Mouse (Mus musculus) gastrocnemius, adult 2 months (tissue): Measurements from ENCODE around the gene Sh2d1b2. TPM values are rescaled to one million over a fixed set of nuclear protein-coding genes. Genes with fewer than 3 reads are reported as not detected.
"Not testable (repeated sequence)": the region's sequence is repeated elsewhere in the genome, so short reads cannot be mapped to it uniquely, and the experiment has no call there.

ENCODE experiments used
- DNase-seq: peaks from one replicate; pipeline ENCODE4 v3.0.0; 2022
- H3K27ac ChIP-seq: fragments of 200-600 bp; 2 replicates; pipeline ENCODE4 v1.8.1; 2022; ENCODE audit warnings: mild to moderate bottlenecking
- H3K4me3 ChIP-seq: fragments of 200-600 bp; 2 replicates; pipeline ENCODE4 v1.8.1; 2022; ENCODE audit warnings: mild to moderate bottlenecking, moderate library complexity
- CTCF ChIP-seq: fragments of 200-600 bp; IDR thresholded peaks from 2 replicates; pipeline ENCODE4 v1.8.1; 2022; ENCODE audit warnings: antibody characterized with exemption, mild to moderate bottlenecking, moderate library complexity
- intact Hi-C: fragments of 180-260 bp; cut with DNase I; formaldehyde crosslinking; loops from one replicate; pipeline ENCODE4 v1.15.1; 2025
- long read RNA-seq, 2 experiments: library from polyadenylated mRNA; stranded (forward); transcript quantifications; one replicate each; pipeline ENCODE4 v2.0.0; 2021
- total RNA-seq, 2 experiments: library from RNA; stranded (reverse); gene quantifications; 2 replicates each; pipeline ENCODE4 v1.2.3; 2021

Sh2d1b2 gene
- not detected for total RNA-seq
- long read RNA-seq, experiment 1, result 0 reads
- long read RNA-seq, experiment 2, result 0 reads

DNA sequence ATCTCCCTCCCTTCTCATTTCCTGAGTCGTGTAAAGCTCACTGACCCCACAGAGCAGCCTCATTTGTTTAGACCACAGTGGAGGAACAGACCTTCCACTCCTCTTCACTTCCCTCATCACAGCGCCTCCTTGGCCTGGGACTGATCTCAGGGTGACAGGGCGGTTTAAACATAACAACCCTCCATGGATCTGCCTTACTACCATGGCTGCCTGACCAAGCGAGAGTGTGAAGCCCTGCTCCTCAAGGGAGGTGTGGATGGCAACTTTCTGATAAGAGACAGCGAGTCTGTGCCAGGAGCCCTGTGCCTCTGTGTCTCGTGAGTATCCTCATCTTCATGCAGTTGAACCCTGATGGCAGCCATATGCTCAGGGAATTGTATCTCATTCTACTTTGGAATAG, at the start of gene Sh2d1b2:
Gene Sh2d1b2, plus strand, starts transcription at position 62 of the 400 bp plus-strand sequence.
- H3K27ac ChIP-seq, intact Hi-C loops, DNase-seq, H3K4me3 ChIP-seq: not testable (repeated sequence)

- DNase-seq, result no peak
- H3K27ac ChIP-seq, result no peak overlapping the region
- intact Hi-C loops, result no loop called here
- H3K4me3 ChIP-seq, result no peak overlapping the region
- TF ChIP-seq CTCF, result no peak
These were observed 47.4 kb upstream of the Sh2d1b2 start for GRCm38 (mm10) chr1:170185137-170185536.

DNA sequence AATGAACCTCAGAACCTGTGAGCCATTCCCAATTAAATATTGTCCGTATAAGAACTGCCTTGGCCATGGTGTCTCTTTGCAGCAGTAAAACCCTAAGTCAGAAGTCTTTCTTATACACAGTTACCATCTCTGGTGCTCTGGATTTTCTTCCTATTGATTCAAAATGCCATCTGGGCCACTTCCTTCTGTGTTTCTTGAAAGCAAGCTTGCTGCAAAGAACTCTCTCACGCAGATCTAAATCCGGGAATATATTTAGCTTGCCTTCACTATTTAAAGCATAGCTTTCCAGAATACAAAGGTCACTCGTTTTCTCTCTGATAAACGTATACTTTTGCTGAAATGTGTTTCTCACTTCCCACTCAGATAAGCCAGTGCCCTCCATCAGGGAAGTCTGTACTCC, 46.0 kb upstream of the Sh2d1b2 start:
- Histone ChIP-seq H3K4me3 (no peak overlapping the region), H3K27ac (no peak overlapping the region)
- DNase-seq, result no peak
- intact Hi-C loops, result no loop called here
- TF ChIP-seq CTCF, result no peak

- peak; percentile 82 for DNase-seq
- intact Hi-C loops, result no loop called here
- TF ChIP-seq CTCF, result no peak
- Histone ChIP-seq H3K4me3 (peak overlapping the region; percentile 28), H3K27ac (peak overlapping the region; percentile 70)
These were observed 43.9 kb upstream of the Sh2d1b2 start for GRCm38 (mm10) chr1:170188601-170189000.

DNA sequence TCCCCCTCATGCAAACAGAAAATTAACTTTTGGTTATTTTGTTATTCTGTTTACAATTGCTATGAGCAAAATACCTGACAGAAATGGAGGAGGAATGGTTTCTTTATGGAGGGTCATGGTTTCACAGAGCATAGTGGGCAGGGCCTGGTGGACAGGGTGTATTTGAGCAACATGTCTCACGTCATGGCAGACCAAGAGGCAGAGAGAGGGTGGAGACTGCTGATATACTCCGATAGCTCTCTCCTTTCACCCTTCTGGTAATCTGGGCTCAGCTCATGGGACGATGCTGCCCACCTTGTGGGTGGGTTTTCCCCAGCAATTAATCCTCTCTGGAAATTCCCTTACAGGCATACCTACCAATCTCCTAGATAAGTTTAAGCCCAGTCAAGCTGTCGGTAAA, 42.3 kb upstream of the Sh2d1b2 start:
- intact Hi-C loops, result no loop called here
- no peak overlapping the region for H3K4me3 ChIP-seq

GRCm38 (mm10) chr1:170191925-170192324, 40.6 kb upstream of the Sh2d1b2 start:
- no peak for TF ChIP-seq CTCF
- intact Hi-C loops, result no loop called here
- no peak overlapping the region for H3K27ac ChIP-seq
- H3K4me3 ChIP-seq, result no peak overlapping the region
- DNase-seq, result no peak

More for the DNA sequence above, 42.3 kb upstream of the Sh2d1b2 start:
- no peak overlapping the region for H3K27ac ChIP-seq
- no peak for DNase-seq
- no peak for TF ChIP-seq CTCF

GRCm38 (mm10) chr1:170196211-170196610, 36.3 kb upstream of the Sh2d1b2 start:
- DNase-seq, result no peak
- Histone ChIP-seq H3K27ac (no peak overlapping the region), H3K4me3 (no peak overlapping the region)
- no peak for TF ChIP-seq CTCF
- intact Hi-C loops, result no loop called here

- Histone ChIP-seq H3K4me3 (no peak overlapping the region), H3K27ac (no peak overlapping the region)
- intact Hi-C loops, result no loop called here
- TF ChIP-seq CTCF, result peak; percentile 60
- peak; percentile 35 for DNase-seq
These were observed 32.2 kb upstream of the Sh2d1b2 start for GRCm38 (mm10) chr1:170200379-170200778.

GRCm38 (mm10) chr1:170206395-170206794, 26.2 kb upstream of the Sh2d1b2 start:
- H3K27ac ChIP-seq, result no peak overlapping the region
- intact Hi-C loops, result no loop called here
- TF ChIP-seq CTCF, result no peak
- no peak overlapping the region for H3K4me3 ChIP-seq
- no peak for DNase-seq

GRCm38 (mm10) chr1:170213181-170213879, 19.2 kb upstream of the Sh2d1b2 start:
- no peak for DNase-seq
- Histone ChIP-seq H3K4me3 (no peak overlapping the region), H3K27ac (no peak overlapping the region)
- intact Hi-C loops, result no loop called here
- no peak for TF ChIP-seq CTCF

- no peak for DNase-seq
- Histone ChIP-seq H3K27ac (peak overlapping the region; percentile 93), H3K4me3 (peak overlapping the region; percentile 91)
- TF ChIP-seq CTCF, result no peak
- intact Hi-C loops, result loop anchor here (2.0 kb wide), 1 partner anchor 40 kb away; the partner anchor contains the start of gene Uap1
These were observed 18.2 kb upstream of the Sh2d1b2 start for GRCm38 (mm10) chr1:170214383-170214756.

DNA sequence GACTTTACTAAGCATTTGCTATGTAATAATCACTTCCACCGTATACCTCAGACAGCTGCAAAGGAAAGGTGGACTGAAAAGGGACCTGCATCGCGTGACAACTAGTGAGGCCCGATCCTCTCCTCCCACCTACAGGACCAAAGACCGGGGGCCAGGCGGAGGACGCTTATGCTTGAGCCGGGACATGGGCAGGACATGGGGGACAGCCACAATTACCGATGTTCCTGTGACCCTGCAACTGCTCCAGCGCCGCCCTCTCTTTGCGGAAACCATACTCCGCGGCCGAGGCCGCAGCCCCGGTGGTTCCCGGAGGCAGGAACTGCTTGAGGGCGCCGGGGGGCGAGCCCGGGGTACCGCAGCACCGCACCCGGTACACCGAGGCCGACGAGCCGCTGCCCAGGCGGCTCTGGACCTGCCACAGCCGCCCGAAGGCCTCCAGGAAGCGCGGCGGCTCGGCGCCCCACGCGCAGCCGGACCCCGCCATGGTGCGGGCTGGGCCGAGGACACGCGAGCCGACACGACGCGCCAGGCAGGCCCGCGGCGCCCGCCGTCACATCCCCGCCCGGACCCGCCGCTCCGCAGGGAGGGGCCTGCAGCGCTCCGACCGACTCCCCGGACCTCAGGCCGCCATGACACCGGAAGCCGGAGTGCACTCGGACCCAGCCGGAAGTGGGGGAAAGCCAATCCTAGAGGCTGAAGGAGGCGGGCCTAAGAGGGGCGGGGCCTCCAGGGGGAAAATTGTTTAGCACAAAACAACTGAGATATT, 17.6 kb upstream of the Sh2d1b2 start, which contains the start of gene Uhmk1:
Gene Uhmk1, minus strand, starts transcription at position 641 of the 766 bp plus-strand sequence.
- H3K27ac ChIP-seq, result peak within 1 kb of the TSS; percentile 93
- TF ChIP-seq CTCF, result no peak
- H3K4me3 ChIP-seq, result peak within 1 kb of the TSS; percentile 91
- intact Hi-C loops, result loop anchor here (2.0 kb wide), 1 partner anchor 40 kb away; the partner anchor contains the start of gene Uap1
- peak; percentile 94 for DNase-seq

GRCm38 (mm10) chr1:170215590-170215989, 17.0 kb upstream of the Sh2d1b2 start:
- no peak for TF ChIP-seq CTCF
- Histone ChIP-seq H3K4me3 (peak overlapping the region; percentile 91), H3K27ac (peak overlapping the region; percentile 93)
- intact Hi-C loops, result loop anchor here (2.0 kb wide), 1 partner anchor 41 kb away; the partner anchor contains the start of gene Uap1
- no peak for DNase-seq
